Mouse (Mus musculus) v-Abl transformed pro-B cells (cell line): ENCODE measurements around the gene Sf3a3.

ENCODE experiments used
- in situ Hi-C, 2 experiments: fragments of 400-800 bp; cut with MboI; formaldehyde crosslinking; loops; one replicate each; pipeline ENCODE4 v1.15.1; 2025; ENCODE audit not compliant: unreplicated experiment in 2 of 2

Gene Sf3a3

GRCm38 (mm10) chr4:124714545-124715481 lies at the start of gene Sf3a3:
Gene Sf3a3, plus strand, starts transcription at chr4:124714776.
- in situ Hi-C loops, result loop anchor here (5.0 to 25.0 kb wide), 7 partner anchors 37 to 1853 kb away; partner anchors contain the start of genes Dnali1 (in 1 of the 2), Heyl (in 1 of the 2), Mtf1 (in 1 of the 2) and Snip1 (in 1 of the 2)

- in situ Hi-C loops, result loop anchor here (25.0 kb wide), 4 partner anchors 530 to 1530 kb away; partner anchors contain the start of gene Ppie (in 1 of the 2)
Measured at GRCm38 (mm10) chr4:124667476-124668033, 47.0 kb upstream of the Sf3a3 start.

- in situ Hi-C loops, result loop anchor here (25.0 kb wide), 4 partner anchors 531 to 1531 kb away; partner anchors contain the start of gene Ppie (in 1 of the 2)
Measured at GRCm38 (mm10) chr4:124668078-124668477, 46.5 kb upstream of the Sf3a3 start.

GRCm38 (mm10) chr4:124670232-124670631 lies 44.3 kb upstream of the Sf3a3 start:
- in situ Hi-C loops, result loop anchor here (10.0 to 25.0 kb wide), 5 partner anchors 525 to 1533 kb away; partner anchors contain the start of gene Ppie (in 1 of the 2)

- in situ Hi-C loops, result loop anchor here (10.0 to 25.0 kb wide), 5 partner anchors 527 to 1534 kb away; partner anchors contain the start of gene Ppie (in 1 of the 2)
Measured at GRCm38 (mm10) chr4:124671583-124671982, 43.0 kb upstream of the Sf3a3 start.

GRCm38 (mm10) chr4:124672347-124673320 lies 41.9 kb upstream of the Sf3a3 start:
- in situ Hi-C loops, result loop anchor here (10.0 to 25.0 kb wide), 5 partner anchors 528 to 1535 kb away; partner anchors contain the start of gene Ppie (in 1 of the 2)

GRCm38 (mm10) chr4:124674334-124675032 lies 40.1 kb upstream of the Sf3a3 start:
- in situ Hi-C loops, result loop anchor here (5.0 to 25.0 kb wide), 8 partner anchors 530 to 1537 kb away; partner anchors contain the start of genes Akirin1 (in 1 of the 2) and Ppie (in 1 of the 2)

- in situ Hi-C loops, result loop anchor here (5.0 to 25.0 kb wide), 4 partner anchors 530 to 938 kb away; partner anchors contain the start of gene Akirin1 (in 1 of the 2)
Measured at GRCm38 (mm10) chr4:124675037-124675436, 39.5 kb upstream of the Sf3a3 start.

- in situ Hi-C loops, result loop anchor here (5.0 to 25.0 kb wide), 4 partner anchors 531 to 939 kb away; partner anchors contain the start of gene Akirin1 (in 1 of the 2)
Measured at GRCm38 (mm10) chr4:124675958-124676357, 38.6 kb upstream of the Sf3a3 start.

- in situ Hi-C loops, result loop anchor here in 1 of 2 experiments (10.0 to 25.0 kb wide), 2 partner anchors 243 to 945 kb away; no protein-coding TSS in a partner anchor
Measured at GRCm38 (mm10) chr4:124682270-124682669, 32.3 kb upstream of the Sf3a3 start.

- in situ Hi-C loops, result loop anchor here in 1 of 2 experiments (10.0 to 25.0 kb wide), 2 partner anchors 241 to 946 kb away; no protein-coding TSS in a partner anchor
Measured at GRCm38 (mm10) chr4:124683474-124683873, 31.1 kb upstream of the Sf3a3 start.

- in situ Hi-C loops, result loop anchor here in 1 of 2 experiments (10.0 to 25.0 kb wide), 2 partner anchors 240 to 948 kb away; no protein-coding TSS in a partner anchor
Measured at GRCm38 (mm10) chr4:124685004-124685403, 29.6 kb upstream of the Sf3a3 start.

GRCm38 (mm10) chr4:124685453-124685852 lies 29.1 kb upstream of the Sf3a3 start:
- in situ Hi-C loops, result loop anchor here in 1 of 2 experiments (10.0 to 25.0 kb wide), 2 partner anchors 239 to 948 kb away; no protein-coding TSS in a partner anchor

GRCm38 (mm10) chr4:124685897-124686402 lies 28.6 kb upstream of the Sf3a3 start:
- in situ Hi-C loops, result loop anchor here in 1 of 2 experiments (10.0 to 25.0 kb wide), 2 partner anchors 239 to 949 kb away; no protein-coding TSS in a partner anchor

GRCm38 (mm10) chr4:124691455-124691854 lies 23.1 kb upstream of the Sf3a3 start:
- in situ Hi-C loops, result loop anchor here (10.0 to 25.0 kb wide), 2 partner anchors 163 to 954 kb away; partner anchors contain the start of genes 1110065P20Rik (in 1 of the 2) and Yrdc (in 1 of the 2)

GRCm38 (mm10) chr4:124692416-124692861 lies 22.1 kb upstream of the Sf3a3 start:
- in situ Hi-C loops, result loop anchor here (10.0 to 25.0 kb wide), 2 partner anchors 162 to 955 kb away; partner anchors contain the start of genes 1110065P20Rik (in 1 of the 2) and Yrdc (in 1 of the 2)

GRCm38 (mm10) chr4:124693135-124693894 lies 21.3 kb upstream of the Sf3a3 start, which contains the start of gene Utp11:
Gene Utp11, minus strand, starts transcription at chr4:124693600.
- in situ Hi-C loops, result loop anchor here (10.0 to 25.0 kb wide), 2 partner anchors 161 to 956 kb away; partner anchors contain the start of genes 1110065P20Rik (in 1 of the 2) and Yrdc (in 1 of the 2)
